Mouse (Mus musculus) thymus, postnatal 36 days (tissue): Measurements from ENCODE around the gene Evi2a.

ENCODE experiments used
- DNase-seq, 2 experiments: peaks; one replicate each; pipeline ENCODE4 v3.0.0; 2022; ENCODE audit warnings: mixed read lengths in 2 of 2

The Evi2a gene

DNA sequence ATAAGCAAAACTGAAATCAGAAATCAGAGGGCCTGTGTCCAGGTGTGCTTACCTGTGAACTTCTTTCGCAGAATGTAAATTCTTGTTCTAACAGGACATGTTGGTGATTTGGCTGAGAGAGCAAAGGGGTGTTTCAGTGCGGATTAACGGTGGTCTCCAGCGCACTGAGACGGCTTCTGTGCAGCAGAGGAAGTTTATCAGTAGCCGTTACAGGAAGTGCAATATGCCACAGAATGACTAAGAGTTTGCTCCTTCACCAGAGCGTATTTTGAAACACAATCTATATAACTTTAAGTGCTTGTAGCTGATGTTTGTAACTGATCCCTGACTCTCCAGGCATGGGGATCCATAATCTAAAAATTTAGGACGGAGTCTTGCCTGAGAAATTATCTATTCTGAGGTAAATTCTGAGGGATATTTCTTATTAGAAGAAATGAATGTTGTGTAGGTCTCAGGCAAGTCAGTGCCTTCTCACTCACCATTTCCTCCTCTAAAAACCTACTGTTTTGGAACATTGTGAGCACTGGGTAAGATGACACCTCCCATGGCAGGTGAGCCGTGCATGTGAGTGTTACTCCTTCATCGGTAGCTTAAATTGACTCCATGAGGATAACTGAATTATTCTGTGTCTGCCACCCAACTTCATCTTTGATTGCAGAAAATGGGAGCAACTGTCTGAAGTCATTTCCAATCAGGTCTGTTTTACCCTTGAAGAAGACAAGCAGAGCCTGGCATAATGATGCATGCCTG is 6.7 kb downstream of the Evi2a start, which contains the start of gene Evi2b:
Gene Evi2b, minus strand, starts transcription at position 203 of the 750 bp plus-strand sequence.
- DNase-seq = peak; percentile 51 to 58

DNA sequence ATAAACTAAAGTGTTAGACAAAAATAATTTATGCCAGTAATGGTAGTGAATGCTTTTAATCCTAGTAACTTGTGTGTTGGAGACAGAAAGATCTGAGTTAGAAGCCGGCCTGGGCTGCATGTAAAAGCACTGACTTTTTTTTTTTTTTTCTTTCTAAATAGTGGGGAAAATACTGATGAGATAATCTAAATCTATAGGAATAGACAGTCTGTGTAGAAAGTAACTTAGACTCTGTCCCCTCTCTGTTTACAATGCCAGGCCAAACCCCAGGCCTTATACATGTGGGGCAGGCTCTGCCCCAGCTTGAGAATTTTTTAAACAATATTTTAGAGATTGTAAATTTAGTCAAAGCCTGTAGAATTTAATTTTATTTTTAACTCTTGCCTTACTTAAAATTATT is 7.5 kb downstream of the Evi2a start:
- DNase-seq = no peak

DNA sequence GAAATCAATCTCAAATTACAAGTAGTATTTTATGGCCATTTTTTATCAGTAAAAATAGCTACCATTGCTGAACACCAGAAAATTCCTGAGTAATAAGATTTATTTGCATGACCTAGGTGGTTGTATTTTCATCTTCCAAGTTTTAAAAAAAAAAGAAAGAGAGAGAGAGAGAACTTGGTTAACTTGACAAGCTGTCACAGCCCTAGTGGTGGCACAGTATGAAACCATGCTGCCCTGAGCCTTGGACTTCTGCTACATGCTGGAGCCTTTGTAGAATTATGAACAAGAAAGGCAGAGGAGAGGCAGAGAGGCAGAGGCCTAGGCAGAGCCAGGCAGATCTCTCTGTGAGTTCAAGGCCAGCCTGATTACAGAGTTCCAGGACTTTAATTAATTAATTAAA is 8.5 kb downstream of the Evi2a start:
- DNase-seq = no peak

DNA sequence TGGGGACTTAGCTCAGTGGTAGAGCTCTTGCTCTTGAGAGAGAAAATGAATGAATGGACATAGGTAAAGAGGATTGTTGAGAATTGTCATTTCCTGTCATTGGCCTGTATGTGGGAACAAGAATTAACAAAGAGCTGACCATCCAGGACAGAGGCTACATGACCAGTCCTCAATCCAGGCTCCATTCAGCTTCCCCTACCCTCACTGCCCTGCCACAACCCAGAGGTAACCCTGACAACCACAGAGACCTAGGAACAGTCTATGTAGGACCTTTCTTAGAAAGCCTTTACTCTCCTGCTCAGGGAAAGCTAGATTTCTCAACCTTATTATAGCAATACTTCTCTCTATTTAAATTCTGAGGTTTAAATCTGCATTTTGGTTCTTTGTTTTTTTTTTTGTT is 9.6 kb downstream of the Evi2a start:
- DNase-seq = no peak

DNA sequence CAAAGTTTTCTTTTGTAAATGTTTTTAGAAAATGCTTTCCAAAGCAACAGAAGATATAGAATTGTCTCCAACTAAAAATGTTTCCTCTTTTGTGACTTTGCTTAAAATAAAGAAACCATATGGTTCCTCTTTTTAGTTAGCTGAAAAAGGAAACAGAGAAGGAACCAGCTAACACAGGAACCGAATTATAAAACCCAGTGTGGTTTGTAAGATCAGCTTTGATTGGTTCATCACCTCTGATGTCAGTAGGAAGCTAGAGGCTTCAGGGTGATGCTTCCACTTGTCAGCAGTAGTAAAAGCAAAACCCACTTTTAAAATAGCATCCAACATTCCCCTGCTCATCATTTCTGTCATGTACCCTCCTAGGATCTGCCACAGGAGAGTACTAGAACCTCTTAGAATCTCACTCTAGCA is 10.5 kb downstream of the Evi2a start:
- no peak for DNase-seq

DNA sequence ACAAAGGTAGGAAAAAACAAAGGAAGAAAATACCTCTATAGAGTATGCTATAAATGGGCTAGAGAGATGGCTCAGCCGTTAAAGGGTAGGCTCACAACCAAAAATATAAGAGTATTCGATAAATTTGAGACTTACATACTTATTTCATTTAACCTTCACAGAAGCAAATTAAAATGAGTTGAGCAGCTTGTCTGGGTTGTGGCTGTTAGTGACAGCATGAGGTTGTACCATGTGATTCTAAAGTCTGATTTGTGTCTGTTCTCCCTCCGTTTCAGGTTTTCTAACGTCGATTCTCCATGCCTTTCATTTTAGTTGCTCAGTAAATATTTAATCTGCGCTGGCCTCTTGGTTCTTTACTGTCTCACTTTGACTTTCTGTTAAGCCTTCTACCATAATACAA is 11.1 kb downstream of the Evi2a start:
- DNase-seq = no peak

DNA sequence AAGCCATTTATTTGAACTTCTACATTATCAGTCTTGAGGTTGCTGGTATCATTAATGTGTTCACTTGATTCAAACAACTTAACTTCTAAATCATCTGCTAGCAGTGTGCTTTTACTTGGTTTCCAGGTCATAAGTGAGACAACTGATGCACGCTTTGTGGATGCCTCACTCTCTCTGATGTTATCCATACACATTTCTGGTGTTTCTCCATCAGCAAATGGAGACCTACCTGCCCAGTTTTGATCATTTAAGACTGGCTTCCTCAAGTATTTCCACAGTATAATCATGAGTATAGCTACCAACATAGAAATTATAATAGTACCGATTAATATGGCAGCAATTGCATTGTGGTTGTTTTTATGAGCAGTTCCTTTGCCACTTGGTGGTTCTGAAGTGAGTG is 14.6 kb downstream of the Evi2a start:
- DNase-seq = no peak

DNA sequence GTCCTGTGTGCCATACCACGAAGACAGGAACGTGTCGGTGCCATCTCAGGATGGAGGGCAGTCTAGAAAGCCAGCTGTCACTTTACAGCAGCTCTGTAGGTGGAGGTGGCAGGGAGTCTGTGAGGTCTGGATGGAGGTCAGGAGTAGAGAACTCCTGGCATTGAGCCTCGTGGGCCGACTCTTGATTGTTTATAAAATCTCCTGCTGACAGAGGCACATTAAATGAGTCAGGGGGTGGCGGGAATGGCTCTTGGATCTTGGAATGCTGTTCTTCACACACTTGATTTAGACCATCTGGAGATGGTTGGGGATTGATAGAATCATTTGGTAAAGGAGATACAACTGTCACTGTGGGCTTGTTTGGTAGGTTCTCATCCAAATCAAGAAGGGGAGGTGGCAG is 15.1 kb downstream of the Evi2a start:
- DNase-seq = no peak

DNA sequence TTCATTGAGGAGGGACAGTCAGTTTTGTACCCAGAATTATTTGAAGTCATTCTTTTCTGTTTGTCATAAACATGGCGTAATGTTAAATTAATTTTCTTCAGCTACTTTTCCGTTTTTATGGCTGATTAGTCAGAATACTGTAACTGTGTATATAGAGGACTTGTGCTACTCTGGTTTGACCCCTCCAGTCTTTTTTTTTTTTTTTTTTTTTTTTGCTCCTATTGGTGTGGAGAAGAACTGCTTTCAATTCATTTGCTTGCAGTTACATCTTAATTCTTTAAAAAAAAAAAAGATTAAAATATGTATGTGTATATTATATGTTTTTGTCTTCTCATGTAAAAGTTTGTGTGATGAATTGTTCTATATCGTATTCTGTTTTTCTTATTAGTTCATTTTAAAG is 18.4 kb downstream of the Evi2a start:
- DNase-seq = no peak

DNA sequence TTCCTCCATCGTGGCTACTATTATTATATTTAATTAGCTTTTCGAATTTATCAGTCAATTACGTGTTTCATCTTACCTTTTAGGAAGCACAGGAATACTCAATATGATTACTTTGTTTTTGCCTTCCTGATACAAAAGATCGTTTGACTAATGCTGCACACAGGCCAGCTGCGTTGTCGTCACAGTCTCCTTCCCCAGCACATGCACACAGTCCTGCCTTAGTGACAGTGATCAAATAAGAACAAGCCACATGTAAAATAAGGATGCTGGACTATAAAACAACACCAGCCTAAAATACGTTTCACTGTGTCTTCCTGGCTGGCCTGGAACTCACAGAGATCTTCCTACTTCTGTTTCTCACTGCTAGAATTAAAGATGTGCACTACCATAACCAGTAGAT is 25.9 kb downstream of the Evi2a start:
- no peak for DNase-seq

DNA sequence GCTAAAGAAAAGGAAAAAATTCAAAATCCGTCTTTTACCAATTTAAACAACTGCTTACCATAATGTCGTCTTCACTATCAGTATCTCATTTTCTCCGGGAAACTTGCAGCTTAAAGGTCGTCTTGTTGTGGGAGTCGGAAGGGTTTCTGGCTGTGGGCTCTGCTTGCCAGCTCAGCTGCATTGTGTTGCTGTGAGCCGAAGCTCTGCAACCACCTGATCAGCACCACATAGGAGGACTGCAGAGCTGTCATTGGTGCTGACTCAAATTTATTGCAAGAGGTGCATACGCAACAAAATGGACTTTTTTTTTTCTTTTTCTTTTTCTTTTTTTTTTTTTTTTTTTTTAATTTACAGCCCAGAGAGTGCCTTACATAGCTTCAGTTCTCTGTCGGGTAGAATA is 26.6 kb downstream of the Evi2a start, which contains the start of gene Omg:
Gene Omg, minus strand, starts transcription at position 240 of the 400 bp plus-strand sequence.
- DNase-seq = no peak

DNA sequence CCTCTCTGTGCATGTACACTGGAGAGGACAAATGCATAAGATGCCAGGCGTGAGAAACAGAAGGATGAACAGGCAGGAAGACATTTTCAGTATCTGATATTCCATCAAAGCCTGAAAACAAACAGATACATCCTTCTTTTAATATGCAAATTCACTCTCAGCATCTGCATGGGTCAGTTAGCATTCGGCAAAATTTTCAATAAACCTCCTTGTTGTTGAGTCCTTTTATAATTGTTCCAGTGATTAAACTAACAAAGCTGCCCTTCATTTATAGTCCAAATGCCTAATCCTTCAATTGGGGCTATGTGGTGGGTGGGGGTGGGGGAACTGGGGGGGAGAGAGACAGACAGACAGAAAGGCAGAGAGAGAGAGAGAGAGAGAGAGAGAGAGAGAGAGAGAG is 27.5 kb downstream of the Evi2a start:
- DNase-seq = no peak

DNA sequence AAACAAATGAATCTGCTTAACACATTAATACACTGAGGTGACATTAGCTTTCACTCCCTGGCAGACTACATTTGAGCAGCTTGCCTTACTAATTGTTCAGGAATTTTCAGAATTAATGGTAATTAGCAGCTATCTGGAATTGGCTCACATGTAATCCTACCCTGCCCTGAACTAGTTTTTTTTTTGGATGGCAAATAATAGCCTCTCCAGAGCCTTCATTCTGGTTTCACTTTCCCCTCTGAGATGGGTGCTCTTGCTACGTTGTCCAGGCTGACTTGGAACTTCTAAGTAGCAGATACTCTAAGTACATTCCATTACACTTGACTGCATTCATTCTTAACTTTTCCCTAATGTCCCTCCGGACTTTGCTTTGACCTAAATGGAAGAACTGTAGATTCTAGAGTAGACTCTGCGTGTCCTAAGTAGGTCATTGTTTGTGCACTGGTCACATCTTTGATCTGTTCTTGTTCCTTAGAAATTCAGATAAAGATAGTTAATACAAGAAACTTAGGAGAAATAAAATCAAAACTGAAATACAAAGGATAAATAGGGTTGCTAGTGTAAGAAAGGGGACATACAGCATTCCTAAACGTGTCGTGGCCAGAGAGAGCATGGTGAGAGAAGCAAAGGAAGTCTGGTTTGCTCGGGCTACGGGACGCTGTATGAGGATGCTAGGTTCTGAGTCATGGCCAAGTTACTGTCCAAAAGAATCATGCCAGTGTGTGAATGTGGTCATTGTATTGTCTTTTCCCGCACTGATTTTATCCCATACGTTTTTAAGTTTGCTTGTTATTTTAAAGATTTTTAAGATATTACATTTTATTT is 35.2 kb downstream of the Evi2a start:
- DNase-seq = no peak

DNA sequence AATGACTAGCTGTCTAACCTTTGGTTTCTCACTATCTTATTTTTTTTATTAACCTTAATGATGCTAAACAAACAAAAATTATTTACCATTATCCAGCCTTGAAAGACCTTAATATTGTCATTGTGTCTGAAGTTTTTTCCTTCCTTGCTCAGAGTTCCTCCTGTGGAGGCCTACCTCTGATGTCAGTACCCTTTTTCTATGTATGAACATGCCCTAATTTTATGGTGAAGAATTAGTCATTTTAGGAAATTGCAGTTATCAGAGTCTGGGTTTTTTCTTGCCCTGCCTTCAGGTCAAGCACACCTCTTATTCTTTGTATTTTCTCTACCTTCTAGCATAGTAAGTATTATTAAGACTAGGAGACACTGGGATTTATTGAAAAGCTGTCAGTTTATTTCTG is 45.7 kb downstream of the Evi2a start:
- DNase-seq = no peak

DNA sequence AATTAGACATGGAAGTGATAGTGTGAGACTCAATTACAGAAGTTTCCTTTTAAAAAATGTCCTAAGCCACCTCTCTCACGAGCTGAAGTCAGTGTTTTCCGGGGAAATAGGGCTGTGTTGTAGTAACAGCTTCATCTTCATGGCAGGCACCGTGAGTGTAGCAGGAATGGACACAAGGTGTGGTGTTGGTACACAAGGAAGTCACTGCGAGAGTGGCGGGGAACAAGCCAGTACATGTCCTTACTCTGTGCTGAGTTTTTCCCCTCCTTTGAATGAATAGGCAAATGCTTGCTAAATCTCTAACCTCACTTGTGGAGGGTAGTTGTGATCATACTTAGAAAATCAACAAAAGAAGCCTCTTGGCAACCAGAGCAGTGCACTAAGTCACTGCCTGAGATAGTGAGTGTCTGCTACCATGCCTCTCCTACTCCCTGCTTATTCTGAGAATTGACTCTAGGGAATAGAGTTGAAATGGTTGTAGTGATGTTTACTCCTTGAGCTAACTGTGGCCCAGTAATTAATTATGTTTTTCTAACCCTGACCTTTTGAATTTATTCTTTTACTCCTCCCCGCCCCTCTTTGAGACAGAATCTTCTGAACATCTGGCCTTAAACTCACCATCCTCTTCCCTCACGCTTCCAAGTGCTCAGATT is 46.4 kb downstream of the Evi2a start:
- no peak for DNase-seq

DNA sequence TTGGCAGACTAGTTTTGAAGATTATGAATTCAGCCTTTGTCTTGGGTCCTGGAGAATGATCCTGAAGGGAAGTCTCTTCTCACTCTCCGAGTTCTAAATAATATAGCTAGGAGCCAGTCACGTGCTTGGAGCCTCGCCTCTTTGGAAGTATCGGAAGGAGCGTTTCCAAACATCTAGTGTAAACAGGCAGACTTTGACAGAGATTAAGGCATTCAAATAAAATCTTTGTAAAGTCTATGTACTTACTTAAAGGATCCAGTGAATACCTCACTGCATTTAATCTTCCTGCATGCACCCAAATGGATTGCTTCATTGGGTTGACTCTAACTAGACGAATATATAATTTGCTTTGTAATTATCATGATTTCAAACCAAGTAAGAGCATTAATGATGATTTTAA is 47.0 kb downstream of the Evi2a start:
- no peak for DNase-seq
